Mouse (Mus musculus): ENCODE measurements around the gene Mettl1. TPM values are rescaled to one million over a fixed set of nuclear protein-coding genes. Genes with fewer than 3 reads are reported as not detected.

Mettl1 gene
- total and polyA plus RNA-seq, 2 experiments from 2014 or later: 6.5 to 19.1 TPM

DNA sequence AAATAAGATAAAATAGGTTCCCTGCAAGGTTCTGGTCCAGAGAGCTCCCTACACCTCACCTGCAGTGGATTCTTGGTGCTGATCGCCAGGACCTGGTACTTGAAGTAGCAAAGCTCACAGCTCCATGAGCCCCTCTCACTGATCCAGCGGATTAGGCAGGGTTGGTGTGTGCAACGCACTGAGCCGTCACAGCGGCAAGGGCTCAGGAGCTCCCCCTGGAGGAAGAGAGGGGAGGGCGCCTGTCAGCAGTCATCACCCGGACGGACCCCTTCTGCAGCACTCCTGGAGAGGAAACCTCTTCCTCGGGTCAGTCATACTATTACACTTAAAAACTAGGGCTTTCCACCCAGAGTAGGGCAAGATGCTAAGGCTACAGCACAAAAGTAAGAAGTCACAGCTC, 16.9 kb downstream of the Mettl1 start:
- Histone ChIP-seq H3K4me3 (ENCODE audit: low read depth, low read length) (peak overlapping the region; percentile 86), H3K27ac (ENCODE audit: low read depth, low read length) (no peak overlapping the region), H3K36me3 (ENCODE audit: insufficient read depth, low read length) (peaks cover 40% of the 10 kb centered on the region), H3K9me3 (ENCODE audit: low read length) (no peaks in the 10 kb centered on the region), H3K4me1 (ENCODE audit: insufficient read depth, low read length) (0 out of 2 replicates have a peak, but pooled peaks cover 4% of the 10 kb centered on the region), H3K9ac (replicated peaks; ENCODE audit: low read length, poor library complexity, severe bottlenecking) (peak overlapping the region; percentile 96; the same call in 1 of the 2 replicates), H3K27me3 (ENCODE audit: insufficient read depth, low read length) (no peaks in the 10 kb centered on the region), H3K4me2 (ENCODE audit: low read depth, low read length, poor library complexity, severe bottlenecking) (peak overlapping the region; percentile 87)
- peak; percentile 86 for TF ChIP-seq CTCF (IDR thresholded peaks at IDR 0.05)
- peak; percentile 18; the same call in 1 of the 2 replicates for ATAC-seq (ENCODE audit: low FRiP score)
- 0% methylated on average over 9 of the region's 9 CpGs for WGBS
- peak; percentile 76 for DNase-seq (ENCODE audit: low spot score)

DNA sequence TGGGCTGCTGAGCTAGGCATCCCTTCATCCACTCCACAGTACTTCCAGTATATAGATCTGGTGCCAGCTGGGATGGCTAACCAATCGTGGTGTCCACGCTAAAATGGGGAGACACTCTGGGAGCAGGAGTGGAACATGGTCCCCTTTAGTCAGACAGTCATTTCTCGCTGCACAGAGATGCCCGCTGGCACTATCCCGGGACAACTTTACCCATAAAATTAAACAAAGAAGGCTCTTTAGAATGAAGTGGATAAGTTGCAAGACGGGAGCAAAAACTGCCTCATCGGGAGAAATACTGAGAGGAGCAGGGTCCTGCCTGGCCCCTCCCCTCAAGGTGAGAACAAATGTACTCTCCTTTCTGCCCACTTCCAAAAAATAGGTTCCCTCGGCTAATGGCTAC, 17.5 kb downstream of the Mettl1 start:
- peak overlapping the region; percentile 92 for H3K27ac ChIP-seq (ENCODE audit: low read depth, low read length)
- ATAC-seq (ENCODE audit: low FRiP score): no peak
- TF ChIP-seq CTCF (IDR thresholded peaks at IDR 0.05): no peak
- 0 out of 2 replicates have a peak, but pooled peaks cover 4% of the 10 kb centered on the region for H3K4me1 ChIP-seq (ENCODE audit: insufficient read depth, low read length)
- peaks cover 38% of the 10 kb centered on the region for H3K36me3 ChIP-seq (ENCODE audit: insufficient read depth, low read length)
- WGBS: 1% methylated on average over 8 of the region's 8 CpGs
- DNase-seq (ENCODE audit: low spot score): no peak
- H3K9me3 ChIP-seq (ENCODE audit: low read length): no peaks in the 10 kb centered on the region
- H3K4me2 ChIP-seq (ENCODE audit: low read depth, low read length, poor library complexity, severe bottlenecking): peak overlapping the region; percentile 87
- H3K4me3 ChIP-seq (ENCODE audit: low read depth, low read length): peak overlapping the region; percentile 86
- no peaks in the 10 kb centered on the region for H3K27me3 ChIP-seq (ENCODE audit: insufficient read depth, low read length)
- peak overlapping the region; percentile 96; the same call in 1 of the 2 replicates for H3K9ac ChIP-seq (replicated peaks; ENCODE audit: low read length, poor library complexity, severe bottlenecking)

GRCm38 (mm10) chr10:127059174-127059967, 18.2 kb downstream of the Mettl1 start:
- H3K9ac ChIP-seq (replicated peaks; ENCODE audit: low read length, poor library complexity, severe bottlenecking): peak overlapping the region; percentile 96
- 0 out of 2 replicates have a peak, but pooled peaks cover 4% of the 10 kb centered on the region for H3K4me1 ChIP-seq (ENCODE audit: insufficient read depth, low read length)
- no peaks in the 10 kb centered on the region for H3K27me3 ChIP-seq (ENCODE audit: insufficient read depth, low read length)
- ATAC-seq (ENCODE audit: low FRiP score) (no peak), DNase-seq (ENCODE audit: low spot score) (peak; percentile 49)
- no peak for TF ChIP-seq CTCF (IDR thresholded peaks at IDR 0.05)
- H3K27ac ChIP-seq (ENCODE audit: low read depth, low read length): peak overlapping the region; percentile 92
- peak overlapping the region; percentile 87 for H3K4me2 ChIP-seq (ENCODE audit: low read depth, low read length, poor library complexity, severe bottlenecking)
- H3K4me3 ChIP-seq (ENCODE audit: low read depth, low read length): peak overlapping the region; percentile 86
- under 1% methylated on average over 50 of the region's 92 CpGs for WGBS
- H3K36me3 ChIP-seq (ENCODE audit: insufficient read depth, low read length): peaks cover 31% of the 10 kb centered on the region
- H3K9me3 ChIP-seq (ENCODE audit: low read length): no peaks in the 10 kb centered on the region

- DNase-seq (ENCODE audit: low spot score) (peak; percentile 92), ATAC-seq (ENCODE audit: low FRiP score) (peak; percentile 32)
- H3K36me3 ChIP-seq (ENCODE audit: insufficient read depth, low read length): peaks cover 27% of the 10 kb centered on the region
- H3K4me3 ChIP-seq (ENCODE audit: low read depth, low read length): peak within 1 kb of the TSS; percentile 86
- TF ChIP-seq CTCF (IDR thresholded peaks at IDR 0.05): no peak
- WGBS: 1% methylated on average over 29 of the region's 72 CpGs
- H3K27ac ChIP-seq (ENCODE audit: low read depth, low read length): peak within 1 kb of the TSS; percentile 92
- no peaks in the 10 kb centered on the region for H3K9me3 ChIP-seq (ENCODE audit: low read length)
- peaks cover 4% of the 10 kb centered on the region; the same call in 1 of the 2 replicates for H3K4me1 ChIP-seq (ENCODE audit: insufficient read depth, low read length)
- H3K9ac ChIP-seq (replicated peaks; ENCODE audit: low read length, poor library complexity, severe bottlenecking): peak within 1 kb of the TSS; percentile 96
- peak within 1 kb of the TSS; percentile 87 for H3K4me2 ChIP-seq (ENCODE audit: low read depth, low read length, poor library complexity, severe bottlenecking)
- no peaks in the 10 kb centered on the region for H3K27me3 ChIP-seq (ENCODE audit: insufficient read depth, low read length)
Measured at GRCm38 (mm10) chr10:127059968-127060916, 19.0 kb downstream of the Mettl1 start, which contains the start of gene March9. Gene March9, minus strand, starts transcription at chr10:127060184.

GRCm38 (mm10) chr10:127061085-127061484, 19.9 kb downstream of the Mettl1 start:
- Histone ChIP-seq H3K27me3 (ENCODE audit: insufficient read depth, low read length) (no peaks in the 10 kb centered on the region), H3K9me3 (ENCODE audit: low read length) (no peaks in the 10 kb centered on the region), H3K9ac (replicated peaks; ENCODE audit: low read length, poor library complexity, severe bottlenecking) (peak overlapping the region; percentile 96), H3K36me3 (ENCODE audit: insufficient read depth, low read length) (peaks cover 27% of the 10 kb centered on the region), H3K4me3 (ENCODE audit: low read depth, low read length) (peak overlapping the region; percentile 86), H3K4me1 (ENCODE audit: insufficient read depth, low read length) (peaks cover 4% of the 10 kb centered on the region; the same call in 1 of the 2 replicates), H3K27ac (ENCODE audit: low read depth, low read length) (peak overlapping the region; percentile 92), H3K4me2 (ENCODE audit: low read depth, low read length, poor library complexity, severe bottlenecking) (peak overlapping the region; percentile 87)
- 18% methylated on average over 5 of the region's 5 CpGs for WGBS
- no peak for DNase-seq (ENCODE audit: low spot score)
- ATAC-seq (ENCODE audit: low FRiP score): no peak
- no peak for TF ChIP-seq CTCF (IDR thresholded peaks at IDR 0.05)
